Mouse (Mus musculus): Measurements from ENCODE around the gene Ddc. TPM values are rescaled to one million over a fixed set of nuclear protein-coding genes. Genes with fewer than 3 reads are reported as not detected.

The Ddc gene
- polyA plus RNA-seq, 1 experiment from 2014 or later: 48.7 TPM

- H3K9me3 ChIP-seq (replicated peaks; ENCODE audit: control insufficient read depth, low read length): no peaks in the 10 kb centered on the region
- H3K4me2 ChIP-seq (ENCODE audit: low read depth, low read length): no peak overlapping the region
- no peak overlapping the region for H3K4me3 ChIP-seq (replicated peaks; ENCODE audit: low read length)
- ATAC-seq (ENCODE audit: insufficient read depth, low FRiP score): no peak
- peaks cover 2% of the 10 kb centered on the region; the same call in 1 of the 2 replicates for H3K36me3 ChIP-seq (ENCODE audit: control insufficient read depth, insufficient read depth, low read length)
- no peaks in the 10 kb centered on the region for H3K4me1 ChIP-seq (ENCODE audit: control insufficient read depth, insufficient read depth, low read length)
- 85% methylated on average over 1 of the region's 1 CpGs for WGBS
- no peaks in the 10 kb centered on the region for H3K27me3 ChIP-seq (ENCODE audit: control insufficient read depth, insufficient read depth, low read length)
- H3K9ac ChIP-seq (ENCODE audit: low read length): no peak overlapping the region
- no peak overlapping the region for H3K27ac ChIP-seq (ENCODE audit: low read length)
Observed at GRCm38 (mm10) chr11:11938591-11938990, 40.6 kb upstream of the Ddc start.

GRCm38 (mm10) chr11:11937340-11938030 is 39.5 kb upstream of the Ddc start:
- no peak overlapping the region for H3K27ac ChIP-seq (ENCODE audit: low read length)
- H3K9ac ChIP-seq (ENCODE audit: low read length): no peak overlapping the region
- 83% methylated on average over 10 of the region's 10 CpGs for WGBS
- no peaks in the 10 kb centered on the region for H3K4me1 ChIP-seq (ENCODE audit: control insufficient read depth, insufficient read depth, low read length)
- no peaks in the 10 kb centered on the region for H3K27me3 ChIP-seq (ENCODE audit: control insufficient read depth, insufficient read depth, low read length)
- ATAC-seq (ENCODE audit: insufficient read depth, low FRiP score): no peak
- peaks cover 2% of the 10 kb centered on the region; the same call in 1 of the 2 replicates for H3K36me3 ChIP-seq (ENCODE audit: control insufficient read depth, insufficient read depth, low read length)
- H3K4me2 ChIP-seq (ENCODE audit: low read depth, low read length): no peak overlapping the region
- H3K9me3 ChIP-seq (replicated peaks; ENCODE audit: control insufficient read depth, low read length): no peaks in the 10 kb centered on the region
- H3K4me3 ChIP-seq (replicated peaks; ENCODE audit: low read length): no peak overlapping the region

- Histone ChIP-seq H3K4me2 (ENCODE audit: low read depth, low read length) (no peak overlapping the region), H3K9me3 (replicated peaks; ENCODE audit: control insufficient read depth, low read length) (no peaks in the 10 kb centered on the region), H3K9ac (ENCODE audit: low read length) (no peak overlapping the region), H3K4me1 (ENCODE audit: control insufficient read depth, insufficient read depth, low read length) (no peaks in the 10 kb centered on the region), H3K27ac (ENCODE audit: low read length) (no peak overlapping the region), H3K4me3 (replicated peaks; ENCODE audit: low read length) (no peak overlapping the region), H3K27me3 (ENCODE audit: control insufficient read depth, insufficient read depth, low read length) (no peaks in the 10 kb centered on the region), H3K36me3 (ENCODE audit: control insufficient read depth, insufficient read depth, low read length) (peaks cover 2% of the 10 kb centered on the region; the same call in 1 of the 2 replicates)
- ATAC-seq (ENCODE audit: insufficient read depth, low FRiP score): no peak; the same call in 1 of the 2 replicates
- 81% methylated on average over 8 of the region's 8 CpGs for WGBS
Observed at GRCm38 (mm10) chr11:11934808-11935207, 36.9 kb upstream of the Ddc start.

- 52% methylated on average over 11 of the region's 11 CpGs for WGBS
- Histone ChIP-seq H3K27ac (ENCODE audit: low read length) (peak overlapping the region; percentile 9; the same call in 1 of the 2 replicates), H3K9me3 (replicated peaks; ENCODE audit: control insufficient read depth, low read length) (no peaks in the 10 kb centered on the region), H3K4me1 (ENCODE audit: control insufficient read depth, insufficient read depth, low read length) (no peaks in the 10 kb centered on the region), H3K4me3 (replicated peaks; ENCODE audit: low read length) (no peak overlapping the region), H3K27me3 (ENCODE audit: control insufficient read depth, insufficient read depth, low read length) (no peaks in the 10 kb centered on the region), H3K4me2 (ENCODE audit: low read depth, low read length) (no peak overlapping the region), H3K9ac (ENCODE audit: low read length) (no peak overlapping the region), H3K36me3 (ENCODE audit: control insufficient read depth, insufficient read depth, low read length) (peaks cover 2% of the 10 kb centered on the region; the same call in 1 of the 2 replicates)
- 0 out of 2 replicates have a peak, but pooled peaks have one; percentile 20 for ATAC-seq (ENCODE audit: insufficient read depth, low FRiP score)
Observed at GRCm38 (mm10) chr11:11932102-11932789, 34.3 kb upstream of the Ddc start.

GRCm38 (mm10) chr11:11931688-11932087 is 33.7 kb upstream of the Ddc start:
- H3K9me3 ChIP-seq (replicated peaks; ENCODE audit: control insufficient read depth, low read length): no peaks in the 10 kb centered on the region
- no peak overlapping the region for H3K4me2 ChIP-seq (ENCODE audit: low read depth, low read length)
- peak overlapping the region; percentile 9; the same call in 1 of the 2 replicates for H3K27ac ChIP-seq (ENCODE audit: low read length)
- H3K36me3 ChIP-seq (ENCODE audit: control insufficient read depth, insufficient read depth, low read length): peaks cover 2% of the 10 kb centered on the region; the same call in 1 of the 2 replicates
- WGBS: 73% methylated on average over 5 of the region's 5 CpGs
- H3K4me3 ChIP-seq (replicated peaks; ENCODE audit: low read length): no peak overlapping the region
- H3K27me3 ChIP-seq (ENCODE audit: control insufficient read depth, insufficient read depth, low read length): no peaks in the 10 kb centered on the region
- no peak overlapping the region for H3K9ac ChIP-seq (ENCODE audit: low read length)
- no peaks in the 10 kb centered on the region for H3K4me1 ChIP-seq (ENCODE audit: control insufficient read depth, insufficient read depth, low read length)
- no peak for ATAC-seq (ENCODE audit: insufficient read depth, low FRiP score)

GRCm38 (mm10) chr11:11930527-11930926 is 32.6 kb upstream of the Ddc start:
- ATAC-seq (ENCODE audit: insufficient read depth, low FRiP score): no peak
- Histone ChIP-seq H3K9ac (ENCODE audit: low read length) (no peak overlapping the region), H3K4me1 (ENCODE audit: control insufficient read depth, insufficient read depth, low read length) (no peaks in the 10 kb centered on the region), H3K4me3 (replicated peaks; ENCODE audit: low read length) (no peak overlapping the region), H3K36me3 (ENCODE audit: control insufficient read depth, insufficient read depth, low read length) (no peaks in the 10 kb centered on the region), H3K4me2 (ENCODE audit: low read depth, low read length) (no peak overlapping the region), H3K9me3 (replicated peaks; ENCODE audit: control insufficient read depth, low read length) (no peaks in the 10 kb centered on the region), H3K27me3 (ENCODE audit: control insufficient read depth, insufficient read depth, low read length) (no peaks in the 10 kb centered on the region), H3K27ac (ENCODE audit: low read length) (no peak overlapping the region)
- WGBS: 74% methylated on average over 11 of the region's 11 CpGs

- 0 out of 2 replicates have a peak overlapping the region, but pooled peaks have one; percentile 22 for H3K27ac ChIP-seq (ENCODE audit: low read length)
Observed at GRCm38 (mm10) chr11:11929059-11929458, 31.1 kb upstream of the Ddc start.

GRCm38 (mm10) chr11:11928586-11928985 is 30.6 kb upstream of the Ddc start:
- no peak for ATAC-seq (ENCODE audit: insufficient read depth, low FRiP score)
- Histone ChIP-seq H3K9me3 (replicated peaks; ENCODE audit: control insufficient read depth, low read length) (no peaks in the 10 kb centered on the region), H3K4me2 (ENCODE audit: low read depth, low read length) (no peak overlapping the region), H3K4me3 (replicated peaks; ENCODE audit: low read length) (no peak overlapping the region), H3K9ac (ENCODE audit: low read length) (no peak overlapping the region), H3K27ac (ENCODE audit: low read length) (0 out of 2 replicates have a peak overlapping the region, but pooled peaks have one; percentile 22), H3K4me1 (ENCODE audit: control insufficient read depth, insufficient read depth, low read length) (no peaks in the 10 kb centered on the region), H3K27me3 (ENCODE audit: control insufficient read depth, insufficient read depth, low read length) (no peaks in the 10 kb centered on the region), H3K36me3 (ENCODE audit: control insufficient read depth, insufficient read depth, low read length) (no peaks in the 10 kb centered on the region)
- 83% methylated on average over 2 of the region's 2 CpGs for WGBS

More at GRCm38 (mm10) chr11:11929059-11929458, 31.1 kb upstream of the Ddc start:
- ATAC-seq (ENCODE audit: insufficient read depth, low FRiP score): no peak
- Histone ChIP-seq H3K4me3 (replicated peaks; ENCODE audit: low read length) (no peak overlapping the region), H3K9me3 (replicated peaks; ENCODE audit: control insufficient read depth, low read length) (no peaks in the 10 kb centered on the region), H3K9ac (ENCODE audit: low read length) (no peak overlapping the region), H3K4me2 (ENCODE audit: low read depth, low read length) (no peak overlapping the region), H3K4me1 (ENCODE audit: control insufficient read depth, insufficient read depth, low read length) (no peaks in the 10 kb centered on the region), H3K36me3 (ENCODE audit: control insufficient read depth, insufficient read depth, low read length) (no peaks in the 10 kb centered on the region), H3K27me3 (ENCODE audit: control insufficient read depth, insufficient read depth, low read length) (no peaks in the 10 kb centered on the region)
- 89% methylated on average over 3 of the region's 3 CpGs for WGBS

GRCm38 (mm10) chr11:11923900-11924299 is 26.0 kb upstream of the Ddc start:
- Histone ChIP-seq H3K9ac (ENCODE audit: low read length) (no peak overlapping the region), H3K36me3 (ENCODE audit: control insufficient read depth, insufficient read depth, low read length) (no peaks in the 10 kb centered on the region), H3K4me3 (replicated peaks; ENCODE audit: low read length) (no peak overlapping the region), H3K9me3 (replicated peaks; ENCODE audit: control insufficient read depth, low read length) (no peaks in the 10 kb centered on the region), H3K4me2 (ENCODE audit: low read depth, low read length) (no peak overlapping the region), H3K4me1 (ENCODE audit: control insufficient read depth, insufficient read depth, low read length) (no peaks in the 10 kb centered on the region), H3K27me3 (ENCODE audit: control insufficient read depth, insufficient read depth, low read length) (no peaks in the 10 kb centered on the region), H3K27ac (ENCODE audit: low read length) (no peak overlapping the region)
- ATAC-seq (ENCODE audit: insufficient read depth, low FRiP score): no peak
- WGBS: 50% methylated on average over 3 of the region's 3 CpGs

Measured in stomach, embryonic 16.5 days (tissue).